Mouse (Mus musculus): ENCODE data around the gene Mri1.

Mri1 gene

DNA sequence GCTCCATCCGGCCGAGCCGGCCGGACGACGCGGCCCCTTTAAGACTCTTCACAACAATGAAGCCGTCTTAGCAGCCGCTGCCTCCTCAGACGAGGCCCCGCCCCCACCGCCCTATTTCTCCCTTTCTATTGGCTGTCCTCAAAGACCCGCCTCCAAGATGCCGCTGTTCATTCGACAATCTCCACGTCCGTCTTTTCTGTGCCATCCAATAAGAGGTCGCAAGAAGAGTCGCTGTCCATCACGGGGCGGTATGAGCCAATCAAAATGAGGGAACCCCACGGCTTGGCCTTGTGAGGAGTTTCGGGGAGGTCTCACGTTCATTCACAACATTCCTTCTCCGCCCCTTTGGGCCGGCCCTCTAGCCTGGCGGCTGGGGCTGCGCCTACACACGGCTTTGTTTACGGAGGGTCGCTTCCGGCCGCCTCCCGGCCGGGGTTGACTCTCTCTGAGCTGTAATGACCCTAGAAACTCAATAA, 20.1 kb downstream of the Mri1 start, which contains the start of gene Zswim4:
Gene Zswim4, minus strand, starts transcription at position 58 of the 476 bp plus-strand sequence.
- peak; percentile 97 to 98 for DNase-seq (ENCODE audit: low spot score in 2 of 2)

DNA sequence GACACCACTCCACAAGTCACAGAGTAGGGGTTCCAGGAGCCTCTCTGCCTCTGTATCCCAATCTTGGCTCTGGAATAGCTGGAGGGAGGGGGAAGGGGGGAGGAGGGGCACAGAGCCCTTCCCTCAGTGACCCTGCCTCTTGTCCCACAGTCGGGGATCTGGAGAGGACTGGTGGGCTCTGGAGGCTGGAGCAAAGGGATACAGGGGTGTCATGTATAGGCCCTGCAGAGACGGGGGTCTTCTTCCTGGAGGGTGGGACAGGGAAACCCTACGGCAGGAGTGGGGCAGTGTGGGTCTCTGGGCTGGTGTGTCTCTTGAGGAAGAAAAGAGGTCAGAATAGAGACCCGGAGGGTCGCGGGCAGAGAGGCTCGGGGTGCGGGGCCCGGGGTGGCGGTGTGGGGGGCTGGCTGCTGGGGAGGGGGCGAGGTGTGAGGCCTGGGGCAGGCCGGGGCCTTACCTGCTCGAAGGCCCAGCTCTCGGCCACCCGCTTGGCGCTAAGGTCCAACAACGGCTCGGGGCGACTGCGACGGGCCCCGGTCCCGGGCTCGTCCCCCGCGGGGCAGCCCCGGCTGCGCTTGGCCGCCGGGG, 20.6 kb downstream of the Mri1 start:
- no peak for DNase-seq (ENCODE audit: low spot score in 2 of 2)

DNA sequence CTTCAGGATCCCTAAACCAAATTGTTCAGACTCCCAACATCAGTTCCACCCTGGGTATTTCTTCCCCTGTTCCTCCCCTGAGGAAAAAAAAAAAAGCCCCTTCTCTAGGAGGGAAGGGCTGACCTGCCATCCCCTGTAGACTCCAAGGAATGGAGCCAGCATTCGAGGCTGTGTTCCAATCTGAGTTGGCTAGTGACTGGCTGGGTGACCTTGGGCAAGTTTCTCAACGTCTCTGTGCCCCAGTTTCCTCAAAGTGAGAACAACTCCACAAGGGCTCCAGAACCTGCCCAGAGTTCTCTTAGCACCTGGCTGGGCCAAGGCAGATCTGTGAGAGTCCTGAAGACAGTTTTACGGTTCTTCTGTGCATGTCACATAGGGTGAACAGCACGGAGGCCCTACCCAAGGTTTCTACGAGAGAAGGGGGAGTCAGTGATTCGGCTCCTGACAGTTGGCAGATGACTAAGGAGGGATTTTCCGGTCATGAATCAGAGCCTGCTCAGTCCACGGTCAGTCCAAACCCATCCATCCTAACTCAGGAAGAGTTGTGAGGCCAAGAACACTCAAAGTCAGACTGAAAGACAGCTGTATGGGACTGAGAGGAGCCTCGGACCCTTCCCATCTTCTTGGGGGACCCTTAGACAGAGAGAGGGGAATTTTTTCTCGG, 21.2 kb downstream of the Mri1 start:
- no peak for DNase-seq (ENCODE audit: low spot score in 2 of 2)

DNA sequence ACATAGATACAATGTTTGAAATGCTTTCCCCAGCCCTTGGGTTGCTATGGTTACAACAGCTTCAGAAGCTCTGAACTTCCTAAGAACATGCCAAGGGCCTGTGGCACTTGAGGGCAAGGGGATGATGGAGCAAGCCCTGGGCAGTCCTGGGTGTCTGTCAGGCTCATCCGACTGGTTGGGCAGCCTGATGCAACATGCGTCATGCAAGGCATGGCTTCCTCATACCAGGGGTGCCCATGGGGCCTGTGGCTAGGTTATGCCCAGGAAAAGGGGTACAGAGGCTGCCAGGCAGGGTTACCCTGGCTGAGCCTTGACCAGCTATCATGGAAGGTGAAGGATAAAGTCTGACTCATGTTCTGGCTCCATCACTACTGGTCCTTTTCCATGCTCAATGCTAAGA, 24.1 kb downstream of the Mri1 start:
- DNase-seq (ENCODE audit: low spot score in 2 of 2), result no peak

DNA sequence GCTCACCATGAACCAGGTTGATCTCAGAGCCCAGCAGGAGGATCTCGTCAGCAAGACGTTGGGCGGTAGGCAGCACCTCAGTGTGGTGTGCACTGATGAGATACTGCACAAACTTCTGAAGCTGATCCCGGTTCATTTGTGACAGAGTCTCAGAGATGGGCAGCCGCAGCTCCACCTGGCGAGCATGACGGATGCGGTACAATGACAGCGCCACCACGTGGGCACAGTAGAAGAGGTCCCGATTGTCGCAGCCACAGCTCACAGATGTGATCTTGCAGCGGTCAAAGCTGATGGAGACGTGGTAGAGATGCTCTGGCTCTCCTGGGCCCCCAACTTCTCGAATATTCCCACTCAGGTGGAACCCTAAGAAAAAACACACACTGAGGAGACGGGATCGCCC, 26.4 kb downstream of the Mri1 start:
- DNase-seq (ENCODE audit: low spot score in 2 of 2), result no peak

DNA sequence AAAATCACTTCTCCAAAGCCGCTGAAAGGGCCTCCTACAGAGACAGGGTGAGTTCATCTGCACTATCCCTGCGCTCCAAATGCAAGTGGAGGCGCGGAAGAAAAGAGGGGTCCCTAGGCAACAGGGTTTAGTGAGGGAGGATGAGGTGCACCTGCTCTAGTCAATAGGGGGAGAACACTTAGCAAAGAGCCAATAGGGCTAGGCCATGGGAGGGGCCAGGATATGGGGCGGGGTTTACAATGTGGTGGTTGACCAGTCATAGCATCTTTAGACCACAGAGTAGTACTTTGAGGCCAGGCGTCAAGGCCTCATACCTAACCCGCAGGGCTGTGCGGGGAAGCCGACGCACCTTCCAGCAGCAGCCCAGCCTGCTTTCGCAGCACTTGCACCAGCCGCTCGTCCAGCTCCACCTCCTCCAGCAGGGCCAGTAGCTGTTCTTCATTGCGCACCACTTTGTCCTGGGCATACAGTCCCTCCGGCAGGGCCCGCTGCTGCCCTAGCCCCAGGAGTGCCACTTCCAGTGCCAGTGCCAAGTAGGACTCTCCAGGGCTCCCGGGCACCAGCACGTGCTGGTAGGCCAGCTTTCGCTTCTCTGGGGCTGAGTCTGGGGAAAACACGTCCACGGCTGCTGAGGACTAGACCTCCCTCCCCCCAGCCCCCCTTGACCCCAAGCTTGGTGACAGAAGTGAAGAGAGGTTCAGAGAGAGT, 33.6 kb downstream of the Mri1 start:
- DNase-seq (ENCODE audit: low spot score in 2 of 2), result no peak

GRCm38 (mm10) chr8:84222566-84223165, 34.5 kb downstream of the Mri1 start:
- DNase-seq (ENCODE audit: low spot score in 2 of 2), result no peak

DNA sequence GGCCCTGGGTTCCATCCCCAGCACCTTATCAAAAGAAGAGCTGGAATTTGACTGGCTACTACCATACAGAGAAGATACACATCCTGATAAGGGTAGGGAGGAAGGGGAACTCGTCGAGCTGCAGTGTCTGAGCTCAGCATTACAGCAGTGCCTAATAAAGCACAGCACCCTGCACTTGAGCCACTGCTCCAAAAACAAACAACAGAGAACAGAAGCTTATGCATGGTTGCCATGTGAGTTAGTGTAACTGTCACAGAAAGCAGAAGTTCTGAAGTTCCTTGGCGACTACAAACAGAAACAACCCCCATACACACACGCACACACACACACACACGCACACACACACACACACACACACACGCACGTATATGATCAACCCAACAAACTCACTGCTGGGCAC, 37.0 kb downstream of the Mri1 start:
- DNase-seq (ENCODE audit: low spot score in 2 of 2), result no peak

- no peak for DNase-seq (ENCODE audit: low spot score in 2 of 2)
Measured at GRCm38 (mm10) chr8:84218143-84218542, 39.0 kb downstream of the Mri1 start.

DNA sequence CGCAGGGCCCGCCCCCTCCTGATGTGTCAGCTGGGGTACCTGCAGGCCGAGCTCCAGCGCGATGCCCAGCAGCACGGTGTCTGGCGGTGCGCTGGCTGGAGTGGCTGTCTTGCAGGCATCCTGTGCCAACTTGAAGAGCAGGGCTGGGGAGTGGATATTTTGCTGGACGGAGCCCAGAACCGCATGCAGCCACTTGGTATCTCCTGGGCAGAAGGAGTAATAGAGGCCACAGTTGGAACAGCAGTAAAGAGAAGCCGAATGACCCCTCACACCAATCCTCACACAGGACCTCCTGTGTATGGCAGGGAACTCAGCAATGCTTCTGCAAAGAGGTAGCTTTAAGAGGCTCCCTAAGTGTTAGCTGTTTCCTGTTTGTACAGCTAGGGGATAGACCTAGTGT, 39.9 kb downstream of the Mri1 start:
- no peak for DNase-seq (ENCODE audit: low spot score in 2 of 2)

- no peak for DNase-seq (ENCODE audit: low spot score in 2 of 2)
Measured at GRCm38 (mm10) chr8:84213277-84213676, 43.8 kb downstream of the Mri1 start.

GRCm38 (mm10) chr8:84211881-84212563, 45.1 kb downstream of the Mri1 start:
- no peak for DNase-seq (ENCODE audit: low spot score in 2 of 2)

DNA sequence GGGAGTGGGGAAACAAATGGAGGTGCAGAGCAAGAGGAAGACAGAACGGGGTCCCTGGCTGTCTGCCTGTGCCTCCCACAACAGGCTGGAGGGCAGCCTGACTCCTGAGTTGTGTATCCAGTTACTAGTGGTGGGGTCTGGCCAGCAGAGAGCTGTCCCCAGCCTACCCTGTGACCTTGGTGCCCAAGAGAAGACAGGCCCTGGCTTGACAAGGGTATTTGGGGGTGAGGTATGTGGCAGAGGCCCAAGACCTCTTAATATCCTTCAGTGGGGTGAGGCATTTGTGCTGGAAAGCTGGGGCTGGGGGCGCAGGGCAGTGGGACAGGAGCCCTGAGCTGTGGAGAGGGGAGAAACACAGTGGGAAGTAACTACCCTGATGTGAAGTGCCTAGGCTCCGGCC, 45.9 kb downstream of the Mri1 start:
- no peak for DNase-seq (ENCODE audit: low spot score in 2 of 2)

DNA sequence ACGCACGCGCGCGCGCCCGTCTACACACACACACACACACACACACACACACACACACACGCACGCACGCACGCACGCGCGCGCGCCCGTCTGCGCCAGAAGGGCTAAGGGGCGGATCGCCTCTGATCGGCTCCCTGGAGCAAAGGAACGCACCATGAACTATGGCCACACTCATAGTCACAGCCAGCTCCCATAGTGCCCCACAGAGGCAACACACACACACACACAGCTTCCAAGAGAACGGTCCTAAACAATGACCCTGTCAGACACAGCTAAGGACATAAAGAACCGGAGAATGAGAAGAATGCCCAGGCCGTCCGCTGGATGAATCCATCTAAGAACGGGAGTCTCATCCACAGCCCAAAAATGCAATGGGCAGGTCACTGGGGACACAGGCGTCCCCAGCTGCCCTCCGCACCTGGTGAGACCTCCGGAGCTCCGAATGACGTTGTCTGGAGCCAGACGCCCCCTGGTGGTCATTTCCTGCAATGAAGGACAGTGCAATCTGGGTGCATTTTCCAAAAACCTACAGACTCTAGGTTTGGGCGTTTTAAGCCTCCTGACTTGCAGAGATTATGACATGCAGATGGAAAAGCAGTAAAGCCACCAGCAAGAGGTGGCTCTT, 46.8 kb downstream of the Mri1 start:
- DNase-seq (ENCODE audit: low spot score in 2 of 2), result peak; percentile 72 to 86

GRCm38 (mm10) chr8:84208381-84209380, 48.4 kb downstream of the Mri1 start:
- DNase-seq (ENCODE audit: low spot score in 2 of 2), result no peak

DNA sequence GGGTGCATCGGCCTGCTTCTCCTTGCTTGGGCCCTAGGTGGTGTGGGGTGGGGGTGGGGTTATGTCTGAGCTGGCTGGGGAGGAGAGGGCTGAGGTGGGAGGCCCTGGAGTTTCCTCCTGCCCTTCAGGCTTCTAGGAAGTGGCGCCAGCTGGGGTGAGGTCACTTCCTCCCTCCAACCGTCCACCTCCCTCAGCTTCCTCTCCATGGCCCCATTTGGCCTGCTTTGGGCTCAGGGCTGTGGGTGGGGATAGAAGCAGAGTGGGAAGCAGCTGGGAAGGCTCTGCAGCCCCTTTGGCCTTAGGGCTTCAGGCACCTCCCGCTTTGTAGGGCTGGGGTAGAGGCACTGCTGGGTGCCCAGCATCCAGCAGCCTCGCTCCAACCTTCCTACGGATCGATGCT, 49.3 kb downstream of the Mri1 start:
- peak; percentile 66 to 71 for DNase-seq (ENCODE audit: low spot score in 2 of 2)

- DNase-seq (ENCODE audit: low spot score in 2 of 2), result no peak
Measured at GRCm38 (mm10) chr8:84206666-84207065, 50.5 kb downstream of the Mri1 start.

- DNase-seq (ENCODE audit: low spot score in 2 of 2), result no peak
Measured at GRCm38 (mm10) chr8:84205073-84205472, 52.1 kb downstream of the Mri1 start.

DNA sequence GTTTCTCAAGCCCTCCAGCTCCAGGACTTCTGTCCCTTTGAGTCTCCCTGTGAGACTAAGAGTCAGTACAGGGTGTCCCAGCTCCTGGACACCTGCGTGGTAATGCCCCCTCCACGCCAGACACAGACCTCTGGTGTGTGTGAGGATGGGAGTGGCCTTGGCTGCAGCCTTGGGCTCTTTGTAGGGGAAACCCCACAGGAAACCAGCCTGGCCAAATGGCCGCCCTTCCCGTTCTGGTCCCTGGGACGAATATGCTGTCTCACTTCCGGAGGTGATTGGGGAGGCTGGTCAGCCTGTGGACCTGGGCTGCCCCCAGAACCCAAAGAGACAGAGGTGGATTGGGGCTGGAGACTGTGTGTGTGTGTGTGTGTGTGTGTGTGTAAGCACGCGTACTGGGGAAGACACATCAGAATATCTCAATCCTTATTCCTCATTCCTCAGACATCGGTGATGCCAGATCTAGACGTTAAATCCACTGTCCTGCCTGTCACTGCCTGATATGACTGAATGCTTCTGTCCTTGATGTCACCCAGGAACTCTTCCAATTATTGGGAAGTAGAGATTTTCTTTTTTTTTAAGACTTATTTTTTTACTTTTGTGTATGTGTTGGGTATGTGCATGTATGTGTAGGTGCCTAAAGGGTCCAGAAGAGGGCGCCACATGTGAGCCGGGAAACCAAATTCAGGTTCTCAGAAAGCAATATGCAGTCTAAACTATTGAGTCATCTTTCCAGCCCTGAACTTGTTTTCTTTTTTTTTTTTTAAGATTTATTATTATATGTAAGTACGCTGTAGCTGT, 53.0 kb downstream of the Mri1 start:
- peak in 1 of 2 experiments; percentile 62 for DNase-seq (ENCODE audit: low spot score in 2 of 2)

All from urinary bladder, postnatal 4 days (tissue).